Mouse (Mus musculus) CH12.LX (cell line): Measurements from ENCODE around the gene Rft1. TPM values are rescaled to one million over a fixed set of nuclear protein-coding genes. Genes with fewer than 3 reads are reported as not detected.
A peak's percentile ranks its signal among the peaks of the same experiment; 100 is the strongest.

Experiments used
- DNase-seq: peaks from one replicate; pipeline ENCODE4 v3.0.0-alpha.2; 2013; ENCODE audit errors: extremely low read depth
- H3K27ac ChIP-seq: 2 replicates; pipeline ENCODE4 v1.5.1; 2012; ENCODE audit warnings: low read depth, mild to moderate bottlenecking, control low read depth, moderate library complexity; ENCODE audit not compliant: insufficient read depth
- H3K27me3 ChIP-seq: replicated peaks from 2 replicates; pipeline ENCODE3; 2012; ENCODE audit warnings: inconsistent platforms
- H3K36me3 ChIP-seq, 2 experiments: replicated peaks in 1 of 2; 2 replicates each; pipeline versions ENCODE3 to v1.6.1; 2012; ENCODE audit warnings: inconsistent platforms in 1 of 2, low read length in 1 of 2, mild to moderate bottlenecking in 1 of 2, mixed read lengths in 1 of 2, moderate library complexity in 1 of 2; ENCODE audit not compliant: control insufficient read depth in 1 of 2, insufficient read depth in 1 of 2
- H3K4me1 ChIP-seq, 2 experiments: 2 replicates each; pipeline ENCODE4 v1.6.1; 2012; ENCODE audit warnings: inconsistent platforms in 1 of 2, moderate library complexity in 1 of 2; ENCODE audit not compliant: insufficient read depth in 2 of 2, control insufficient read depth in 1 of 2
- H3K4me2 ChIP-seq: 2 replicates; pipeline ENCODE4 v1.6.1; 2012; ENCODE audit warnings: low read depth, mild to moderate bottlenecking, control low read depth; ENCODE audit not compliant: poor library complexity, insufficient read depth, severe bottlenecking
- H3K4me3 ChIP-seq, 3 experiments: fragments of 150-350 bp in 1 of 3; sonication (generic) in 1 of 3; replicated peaks in 1 of 3; 2 replicates each; pipeline versions ENCODE3 to v1.5.1; 2011 to 2012; ENCODE audit warnings: low read depth in 2 of 3, low read length in 2 of 3, mild to moderate bottlenecking in 2 of 3, moderate library complexity in 2 of 3, control low read depth in 1 of 3, improper control_type of control experiment in 1 of 3, inconsistent platforms in 1 of 3, mixed read lengths in 1 of 3; ENCODE audit not compliant: poor library complexity in 1 of 3
- H3K79me2 ChIP-seq: replicated peaks from 2 replicates; pipeline ENCODE4 v1.6.1; 2012; ENCODE audit warnings: mild to moderate bottlenecking, moderate library complexity; ENCODE audit not compliant: control insufficient read depth, poor library complexity, insufficient read depth, severe bottlenecking; ENCODE audit errors: extremely low read depth
- H3K9ac ChIP-seq: 2 replicates; pipeline ENCODE4 v1.6.1; 2012; ENCODE audit warnings: low read depth, mild to moderate bottlenecking, control low read depth, moderate library complexity; ENCODE audit not compliant: insufficient read depth
- H3K9me3 ChIP-seq: replicated peaks from 2 replicates; pipeline ENCODE3; 2012; ENCODE audit warnings: low read length, inconsistent platforms, mixed read lengths
- BHLHE40 ChIP-seq: IDR thresholded peaks from 2 replicates; pipeline ENCODE4 v1.6.1; 2011; ENCODE audit warnings: mild to moderate bottlenecking, low read depth, low read length, improper control_type of control experiment
- CHD1 ChIP-seq: IDR thresholded peaks from 2 replicates; pipeline ENCODE4 v1.6.1; 2012; ENCODE audit warnings: low read depth, low read length, improper control_type of control experiment, inconsistent platforms
- CHD2 ChIP-seq: IDR thresholded peaks from 2 replicates; pipeline ENCODE4 v1.6.1; 2011; ENCODE audit warnings: low read length, improper control_type of control experiment
- CTCF ChIP-seq, 2 experiments: IDR thresholded peaks in 1 of 2; conservative IDR thresholded peaks in 1 of 2; 2 replicates each; pipeline ENCODE4 v1.5.1; 2011 to 2012; ENCODE audit warnings: low read depth in 2 of 2, low read length in 2 of 2, improper control_type of control experiment in 1 of 2, inconsistent platforms in 1 of 2, mild to moderate bottlenecking in 1 of 2, moderate library complexity in 1 of 2
- E2F4 ChIP-seq: IDR thresholded peaks from 2 replicates; pipeline ENCODE4 v1.6.1; 2011; ENCODE audit warnings: low read depth, low read length, improper control_type of control experiment; ENCODE audit not compliant: insufficient replicate concordance
- ELF1 ChIP-seq: IDR thresholded peaks from 2 replicates; pipeline ENCODE4 v1.6.1; 2014; ENCODE audit warnings: low read depth, mild to moderate bottlenecking, inconsistent platforms, low read length, improper control_type of control experiment
- EP300 ChIP-seq: IDR thresholded peaks from 2 replicates; pipeline ENCODE4 v1.6.1; 2011; ENCODE audit warnings: low read length, improper control_type of control experiment
- ETS1 ChIP-seq: conservative IDR thresholded peaks from 2 replicates; pipeline ENCODE4 v1.6.1; 2012; ENCODE audit warnings: low read depth, mild to moderate bottlenecking, inconsistent platforms, low read length, improper control_type of control experiment, moderate library complexity
- GABPA ChIP-seq: IDR thresholded peaks from 2 replicates; pipeline ENCODE4 v1.6.1; 2012; ENCODE audit warnings: low read depth, low read length, improper control_type of control experiment, inconsistent platforms; ENCODE audit not compliant: insufficient replicate concordance
- HCFC1 ChIP-seq: IDR thresholded peaks from 2 replicates; pipeline ENCODE4 v1.6.1; 2012; ENCODE audit warnings: low read depth, mild to moderate bottlenecking, inconsistent platforms, low read length, improper control_type of control experiment
- IRF4 ChIP-seq: IDR thresholded peaks from 2 replicates; pipeline ENCODE4 v1.6.1; 2014; ENCODE audit warnings: low read depth, mild to moderate bottlenecking, inconsistent platforms, low read length, improper control_type of control experiment
- JUN ChIP-seq: IDR thresholded peaks from 2 replicates; pipeline ENCODE4 v1.6.1; 2011; ENCODE audit warnings: low read depth, mild to moderate bottlenecking, low read length, improper control_type of control experiment, moderate library complexity; ENCODE audit not compliant: insufficient read depth
- KAT2A ChIP-seq: IDR thresholded peaks from 2 replicates; pipeline ENCODE4 v1.6.1; 2012; ENCODE audit warnings: low read length, improper control_type of control experiment, inconsistent platforms; ENCODE audit not compliant: insufficient replicate concordance
- MAFK ChIP-seq: IDR thresholded peaks from 2 replicates; pipeline ENCODE4 v1.6.1; 2011; ENCODE audit warnings: low read length, improper control_type of control experiment; ENCODE audit not compliant: insufficient replicate concordance
- MAX ChIP-seq: IDR thresholded peaks from 2 replicates; pipeline ENCODE4 v1.6.1; 2011; ENCODE audit warnings: low read length, improper control_type of control experiment
- MAZ ChIP-seq: IDR thresholded peaks from 2 replicates; pipeline ENCODE4 v1.6.1; 2012; ENCODE audit warnings: low read depth, mild to moderate bottlenecking, inconsistent platforms, low read length, improper control_type of control experiment, moderate library complexity
- MXI1 ChIP-seq: IDR thresholded peaks from 2 replicates; pipeline ENCODE4 v1.6.1; 2011; ENCODE audit warnings: mild to moderate bottlenecking, low read depth, low read length, improper control_type of control experiment
- MYC ChIP-seq: IDR thresholded peaks from 2 replicates; pipeline ENCODE4 v1.6.1; 2011; ENCODE audit warnings: low read depth, mild to moderate bottlenecking, improper control_type of control experiment, low read length
- NELFE ChIP-seq: IDR thresholded peaks from 2 replicates; pipeline ENCODE4 v1.6.1; 2011; ENCODE audit warnings: low read depth, low read length, improper control_type of control experiment
- NRF1 ChIP-seq: IDR thresholded peaks from 2 replicates; pipeline ENCODE4 v1.6.1; 2014; ENCODE audit warnings: low read depth, mild to moderate bottlenecking, inconsistent platforms, low read length, improper control_type of control experiment, moderate library complexity
- PAX5 ChIP-seq: IDR thresholded peaks from 2 replicates; pipeline ENCODE4 v1.6.1; 2012; ENCODE audit warnings: low read length, inconsistent platforms, mixed read lengths
- POLR2A ChIP-seq: IDR thresholded peaks from 2 replicates; pipeline ENCODE4 v1.6.1; 2011; ENCODE audit warnings: low read depth, mild to moderate bottlenecking, improper control_type of control experiment, low read length
- POLR2AphosphoS2 ChIP-seq: IDR thresholded peaks from 2 replicates; pipeline ENCODE4 v1.6.1; 2011; ENCODE audit warnings: low read depth, low read length, improper control_type of control experiment
- RAD21 ChIP-seq: IDR thresholded peaks from 2 replicates; pipeline ENCODE4 v1.6.1; 2011; ENCODE audit warnings: low read depth, mild to moderate bottlenecking, low read length, improper control_type of control experiment, moderate library complexity
- RCOR1 ChIP-seq: conservative IDR thresholded peaks from 2 replicates; pipeline ENCODE4 v1.6.1; 2012; ENCODE audit warnings: low read depth, mild to moderate bottlenecking, inconsistent platforms, low read length, improper control_type of control experiment
- SIN3A ChIP-seq: IDR thresholded peaks from 2 replicates; pipeline ENCODE4 v1.6.1; 2012; ENCODE audit warnings: low read length, improper control_type of control experiment, inconsistent platforms
- SMC3 ChIP-seq: IDR thresholded peaks from 2 replicates; pipeline ENCODE4 v1.6.1; 2011; ENCODE audit warnings: low read depth, low read length, improper control_type of control experiment
- TBP ChIP-seq: conservative IDR thresholded peaks from 2 replicates; pipeline ENCODE4 v1.6.1; 2011; ENCODE audit warnings: low read depth, low read length, improper control_type of control experiment
- USF1 ChIP-seq: IDR thresholded peaks from 2 replicates; pipeline ENCODE4 v1.6.1; 2014; ENCODE audit warnings: low read depth, mild to moderate bottlenecking, inconsistent platforms, low read length, improper control_type of control experiment
- USF2 ChIP-seq: conservative IDR thresholded peaks from 2 replicates; pipeline ENCODE4 v1.6.1; 2011; ENCODE audit warnings: low read depth, low read length, improper control_type of control experiment
- ZKSCAN1 ChIP-seq: IDR thresholded peaks from 2 replicates; pipeline ENCODE4 v1.6.1; 2012; ENCODE audit warnings: low read depth, inconsistent platforms, low read length, improper control_type of control experiment, borderline replicate concordance
- ZMIZ1 ChIP-seq: IDR thresholded peaks from 2 replicates; pipeline ENCODE4 v1.6.1; 2012; ENCODE audit warnings: low read depth, mild to moderate bottlenecking, inconsistent platforms, low read length, improper control_type of control experiment
- ZNF384 ChIP-seq: IDR thresholded peaks from 2 replicates; pipeline ENCODE4 v1.6.1; 2012; ENCODE audit warnings: low read depth, low read length, improper control_type of control experiment, inconsistent platforms
- dilution Hi-C: fragments of 300-500 bp; cut with MboI; formaldehyde crosslinking; loops from 2 replicates; pipeline ENCODE4 v1.14.3; 2020; ENCODE audit warnings: low sequenced_read_pairs; ENCODE audit not compliant: extremely low pct_unique_long_range_greater_than_20kb, extremely low pct_ligation_motif_present
- in situ Hi-C: fragments of 300-500 bp; cut with MboI; formaldehyde crosslinking; loops from 3 replicates; pipeline ENCODE4 v1.14.3; 2019; ENCODE audit warnings: low sequenced_read_pairs, low pct_ligation_motif_present, low pct_unique_long_range_greater_than_20kb, mixed read lengths
- polyA plus RNA-seq: library from polyadenylated mRNA; unstranded; fragments of >175 nt; gene quantifications from 2 replicates; pipeline ENCODE4 v1.2.1, GENCODE M21; 2012; ENCODE audit warnings: low read depth; ENCODE audit not compliant: insufficient read length
- total RNA-seq, 2 experiments: library from RNA; depleted of rRNA; stranded (reverse); fragments of 300-350 nt in 1 of 2; fragments of >200 nt in 1 of 2; gene quantifications; 2 replicates each; pipeline ENCODE4 v1.2.3; 2012 to 2014

Rft1 gene
- total and polyA plus RNA-seq, 3 experiments, result 13.5 to 26.0 (median 17.7) TPM

DNA sequence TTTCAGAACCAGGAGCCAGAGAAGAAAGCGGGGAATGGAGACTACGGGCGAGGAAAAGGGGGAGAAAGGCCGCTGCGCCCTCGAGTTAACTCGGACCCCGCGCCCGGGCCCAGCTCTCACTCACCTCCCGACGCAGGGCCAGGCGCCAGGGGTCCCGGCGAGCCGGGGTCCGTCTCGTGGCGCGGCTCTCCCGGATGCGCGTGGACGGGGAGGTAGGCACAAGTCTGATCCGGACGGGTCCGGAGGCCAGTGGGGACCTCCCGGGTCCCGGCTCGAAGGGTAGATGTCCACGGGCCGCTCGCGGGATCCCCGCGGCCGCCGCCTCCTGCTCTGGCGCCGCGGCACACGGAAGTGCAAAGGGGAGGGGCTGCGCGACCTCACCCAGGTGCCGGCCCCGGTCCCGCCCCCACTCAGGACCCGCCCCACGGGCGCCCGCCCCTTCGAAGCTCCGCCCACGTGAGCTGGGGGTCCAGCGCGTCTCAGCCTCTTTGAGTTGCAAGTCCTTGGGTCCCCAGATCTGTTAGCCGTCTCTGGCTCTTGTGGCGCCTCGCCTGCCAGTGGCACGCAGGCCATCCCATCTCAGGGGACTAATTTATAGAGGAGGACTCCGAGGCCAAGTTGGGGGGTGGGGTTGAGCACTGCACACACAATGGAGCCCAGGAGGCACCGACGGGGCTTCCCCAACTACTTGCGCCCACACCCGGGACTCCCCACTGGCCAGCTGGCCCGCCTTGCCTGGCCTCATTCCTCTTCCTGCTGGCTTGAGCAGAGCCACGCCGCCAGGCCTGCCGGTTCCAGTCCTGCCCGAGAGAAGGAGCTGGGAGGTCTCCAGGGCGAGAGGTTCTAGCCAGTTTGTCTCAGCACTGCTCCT, 28.1 kb upstream of the Rft1 start, which contains the start of gene Prkcd (continued):
- TF ChIP-seq E2F4, result no peak

DNA sequence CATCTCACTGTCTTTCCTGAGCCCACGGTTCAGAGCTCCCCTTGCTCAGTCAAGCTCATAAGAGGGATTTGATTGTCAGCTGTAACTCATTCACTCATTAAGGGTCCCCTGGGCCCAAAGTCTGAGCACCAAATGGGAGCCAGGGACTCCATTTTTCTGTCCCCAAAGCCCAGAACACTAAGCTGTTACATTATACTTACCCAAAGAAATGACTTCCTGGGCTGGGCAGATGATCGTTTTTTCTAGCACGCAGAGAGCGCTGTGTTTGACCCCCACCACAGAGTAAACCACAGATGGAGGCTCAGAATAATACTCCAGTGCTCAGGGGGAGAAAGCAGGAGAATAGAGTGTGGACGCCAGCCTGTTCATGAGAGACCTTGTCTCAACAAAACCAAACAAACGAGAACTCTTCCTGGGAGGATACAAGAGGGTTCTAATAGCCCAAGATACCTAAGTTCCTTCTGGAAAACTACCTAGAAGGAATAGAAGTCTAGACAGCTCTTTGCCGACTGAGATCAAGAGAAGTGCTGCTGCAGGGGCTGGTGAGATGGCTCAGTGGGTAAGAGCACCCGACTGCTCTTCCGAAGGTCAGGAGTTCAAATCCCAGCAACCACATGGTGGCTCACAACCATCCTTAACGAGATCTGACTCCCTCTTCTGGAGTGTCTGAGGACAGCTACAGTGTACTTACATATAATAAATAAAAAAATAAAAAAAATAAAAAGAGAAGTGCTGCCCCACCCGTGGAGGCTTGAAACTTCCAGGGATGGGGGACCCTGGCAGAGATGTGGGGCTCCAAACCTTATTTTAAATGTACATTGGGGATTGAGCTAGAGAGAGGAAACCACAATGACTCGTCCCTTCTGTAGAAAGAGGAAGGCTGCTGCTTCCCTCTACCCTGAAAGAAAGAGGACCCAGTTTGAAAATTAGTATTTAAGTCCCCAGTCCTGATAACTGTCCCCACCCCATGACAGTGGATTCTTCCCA, 27.1 kb upstream of the Rft1 start:
- no peaks in the 10 kb centered on the region for H3K9me3 ChIP-seq
- peak overlapping the region; percentile 43; the same call in 1 of the 2 replicates for H3K9ac ChIP-seq
- peaks cover 41 to 72% of the 10 kb centered on the region in 2 experiments for H3K4me1 ChIP-seq
- H3K27ac ChIP-seq, result peak overlapping the region; percentile 92
- peak overlapping the region; percentile 47 for H3K4me2 ChIP-seq
- dilution Hi-C loops, result no loop called here
- DNase-seq, result peak; percentile 85
- no peaks in the 10 kb centered on the region for H3K27me3 ChIP-seq
- H3K4me3 ChIP-seq, result peak overlapping the region; percentile 42 to 93 (median 50)
- in situ Hi-C loops, result loop anchor here (5.0 kb wide), 1 partner anchor 40 kb away; no protein-coding TSS in a partner anchor
- peaks cover 5 to 25% of the 10 kb centered on the region in 2 experiments for H3K36me3 ChIP-seq
- peaks cover 39% of the 10 kb centered on the region for H3K79me2 ChIP-seq
- TF ChIP-seq SMC3, result no peak
- peak; percentile 27; the same call in 1 of the 2 replicates for TF ChIP-seq MYC
- TF ChIP-seq JUN, result no peak; the same call in 1 of the 2 replicates
- peak; percentile 93 for TF ChIP-seq TBP
- TF ChIP-seq NRF1, result no peak
- no peak for TF ChIP-seq USF2
- no peak for TF ChIP-seq ZKSCAN1
- TF ChIP-seq CTCF (conservative IDR thresholded peaks at IDR 0.05 in 1 of 2, IDR thresholded peaks at IDR 0.05 in 1 of 2; ENCODE audit: low read depth in 2 of 2, low read length in 2 of 2), result peak in 1 of 2 experiments; percentile 27; a peak in 1 of 4 replicates
- no peak for TF ChIP-seq CHD2
- no peak for TF ChIP-seq RCOR1
- TF ChIP-seq RAD21, result no peak
- TF ChIP-seq MAFK, result no peak
- TF ChIP-seq KAT2A, result no peak
- peak; percentile 30; the same call in 1 of the 2 replicates for TF ChIP-seq CHD1
- no peak for TF ChIP-seq BHLHE40
- TF ChIP-seq MAZ, result no peak
- TF ChIP-seq ZNF384, result peak; percentile 69
- TF ChIP-seq E2F4, result no peak
- no peak; the same call in 1 of the 2 replicates for TF ChIP-seq POLR2AphosphoS2
- 0 out of 2 replicates have a peak, but pooled peaks have one; percentile 4 for TF ChIP-seq IRF4
- TF ChIP-seq NELFE, result no peak; the same call in 1 of the 2 replicates
- peak; percentile 61 for TF ChIP-seq EP300
- 0 out of 2 replicates have a peak, but pooled peaks have one; percentile 10 for TF ChIP-seq ZMIZ1
- TF ChIP-seq POLR2A, result no peak
- TF ChIP-seq HCFC1, result no peak
- no peak for TF ChIP-seq SIN3A
- TF ChIP-seq USF1, result no peak
- no peak for TF ChIP-seq GABPA
- TF ChIP-seq ELF1, result peak; percentile 27; the same call in 1 of the 2 replicates
- no peak for TF ChIP-seq MXI1
- TF ChIP-seq MAX, result no peak; the same call in 1 of the 2 replicates
- TF ChIP-seq PAX5, result no peak
- TF ChIP-seq ETS1, result no peak; the same call in 1 of the 2 replicates
